Mouse (Mus musculus) left cerebral cortex, adult 8-10 months (tissue): Measurements from ENCODE around the gene Taz. TPM values are rescaled to one million over a fixed set of nuclear protein-coding genes. Genes with fewer than 3 reads are reported as not detected.

Source experiments
- DNase-seq, 2 experiments: peaks; one replicate each; pipeline ENCODE4 v3.0.0; 2022; ENCODE audit warnings: low spot score in 2 of 2
- total RNA-seq, 4 experiments: library from RNA; stranded (reverse); gene quantifications; 2 replicates each; pipeline ENCODE4 v1.2.4; 2022

The Taz gene
- total RNA-seq = 10 to 100 TPM; 60.9 to 67.1 (median 63.8) TPM

GRCm38 (mm10) chrX:74281732-74282394, at the start of gene Taz, which contains the start of gene Dnase1l1:
Gene Taz, plus strand, starts transcription at chrX:74281912.
Gene Dnase1l1, minus strand, starts transcription at chrX:74282337.
- peak in 1 of 2 experiments; percentile 75 for DNase-seq

- no peak for DNase-seq
These were observed 48.5 kb upstream of the Taz start for GRCm38 (mm10) chrX:74233196-74233595.

DNA sequence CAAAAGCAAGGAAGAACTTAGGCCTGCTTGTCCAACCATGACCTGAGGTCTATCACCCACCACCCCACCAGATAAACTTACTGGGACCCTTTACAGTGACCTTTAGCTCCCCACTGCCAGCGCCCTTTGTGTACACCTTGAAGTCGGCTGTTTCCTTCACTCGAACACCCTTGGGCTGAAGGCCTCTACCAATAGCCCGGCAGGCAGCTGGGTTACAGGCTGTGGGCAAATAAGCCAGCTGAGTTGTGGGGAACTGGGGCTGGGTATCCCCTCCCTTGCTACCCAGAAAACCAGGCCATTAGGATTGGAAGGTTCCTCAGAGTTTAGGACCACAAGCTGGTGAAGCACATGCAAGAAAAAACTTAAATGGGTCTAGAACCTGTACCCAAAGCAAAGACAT, 41.4 kb upstream of the Taz start:
- DNase-seq = no peak

DNA sequence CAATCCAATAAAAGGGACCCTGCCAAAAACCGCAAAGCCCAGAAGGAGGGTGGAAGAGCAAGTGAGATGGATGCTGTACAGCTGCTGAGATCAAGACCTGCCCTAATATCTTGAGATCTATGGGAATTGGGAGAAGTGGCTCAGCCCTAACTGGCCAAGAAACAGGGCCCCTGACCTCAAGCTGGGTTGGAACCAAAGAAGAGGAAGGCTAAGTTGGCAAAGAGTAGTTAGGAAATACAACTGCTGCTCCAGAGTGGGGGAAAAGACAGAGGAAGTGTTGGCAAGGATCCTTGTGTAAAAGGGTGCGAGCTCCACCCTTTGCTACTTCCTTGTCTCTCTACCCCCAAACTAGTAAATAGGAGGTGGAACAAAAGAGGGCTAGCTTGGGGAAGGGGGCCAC, 38.3 kb upstream of the Taz start:
- no peak for DNase-seq

GRCm38 (mm10) chrX:74243807-74244206, 37.9 kb upstream of the Taz start:
- no peak for DNase-seq

GRCm38 (mm10) chrX:74244614-74245083, 37.1 kb upstream of the Taz start:
- DNase-seq = no peak

DNA sequence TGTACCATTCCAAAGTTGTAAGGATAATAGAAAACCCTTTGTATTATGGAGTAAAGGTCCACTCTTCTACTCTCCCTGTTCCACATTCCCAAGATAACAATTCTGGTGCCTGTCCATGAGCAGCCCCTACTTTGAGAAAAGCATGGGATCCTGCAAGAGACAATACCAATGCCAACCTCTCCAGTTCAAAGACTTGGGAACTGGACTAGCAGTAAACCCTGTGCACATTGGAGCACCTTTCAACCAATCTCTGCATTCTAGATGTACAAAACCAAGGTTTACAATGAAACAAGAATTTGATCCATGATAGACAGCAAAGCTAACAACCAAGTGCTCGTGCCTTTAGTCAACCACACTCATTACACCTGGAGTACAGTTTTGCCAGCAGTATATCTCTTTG, 36.6 kb upstream of the Taz start:
- no peak for DNase-seq

GRCm38 (mm10) chrX:74245687-74246086, 36.0 kb upstream of the Taz start:
- DNase-seq = peak; percentile 23 to 67

- DNase-seq = peak; percentile 75 to 87
These were observed 35.5 kb upstream of the Taz start for GRCm38 (mm10) chrX:74246213-74246681.

GRCm38 (mm10) chrX:74246693-74247092, 35.0 kb upstream of the Taz start:
- DNase-seq = no peak

DNA sequence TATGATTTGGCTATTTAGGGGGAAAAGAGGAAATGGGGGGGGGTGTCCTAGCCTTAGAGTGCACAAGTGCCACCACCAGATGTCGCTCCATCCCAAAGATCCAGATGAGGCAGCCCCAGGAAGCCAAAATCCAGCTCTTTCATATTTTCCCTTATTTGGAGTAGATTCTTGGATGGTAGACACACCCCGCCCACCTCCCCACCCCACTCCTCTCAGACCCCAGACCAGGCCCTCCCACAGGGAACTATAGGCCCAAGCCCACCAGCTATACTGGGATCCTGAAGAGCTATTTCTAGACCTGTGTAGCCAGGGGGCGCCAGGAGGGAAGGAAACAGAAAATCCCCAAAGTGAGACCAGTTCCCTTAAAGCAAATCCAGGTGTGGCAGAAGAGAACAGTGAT, 33.1 kb upstream of the Taz start:
- DNase-seq = no peak

DNA sequence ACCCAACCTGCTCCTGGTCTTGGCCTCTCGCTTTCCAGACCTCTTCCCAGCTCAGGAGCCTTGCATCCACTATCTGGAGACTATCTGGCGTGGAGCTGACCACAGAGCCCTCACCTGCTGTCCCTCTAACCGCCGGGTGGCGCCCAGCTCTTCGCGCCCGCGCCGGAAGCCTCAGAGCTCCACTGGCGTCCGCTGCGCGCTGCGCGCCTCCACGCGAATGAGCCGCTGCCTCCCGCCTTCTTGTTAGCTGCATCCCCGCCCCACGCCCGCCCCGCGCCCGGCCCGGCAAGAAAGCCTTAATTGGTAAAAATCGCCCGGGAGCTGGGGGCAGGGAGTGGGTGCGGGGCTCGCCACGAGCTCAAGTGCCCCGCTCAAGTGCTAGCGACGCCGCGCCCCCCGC, 32.1 kb upstream of the Taz start, which contains the start of gene Flna:
Gene Flna (minus strand): TSS at position 206 of the 400 bp plus-strand sequence.
- DNase-seq = peak; percentile 36 to 54

DNA sequence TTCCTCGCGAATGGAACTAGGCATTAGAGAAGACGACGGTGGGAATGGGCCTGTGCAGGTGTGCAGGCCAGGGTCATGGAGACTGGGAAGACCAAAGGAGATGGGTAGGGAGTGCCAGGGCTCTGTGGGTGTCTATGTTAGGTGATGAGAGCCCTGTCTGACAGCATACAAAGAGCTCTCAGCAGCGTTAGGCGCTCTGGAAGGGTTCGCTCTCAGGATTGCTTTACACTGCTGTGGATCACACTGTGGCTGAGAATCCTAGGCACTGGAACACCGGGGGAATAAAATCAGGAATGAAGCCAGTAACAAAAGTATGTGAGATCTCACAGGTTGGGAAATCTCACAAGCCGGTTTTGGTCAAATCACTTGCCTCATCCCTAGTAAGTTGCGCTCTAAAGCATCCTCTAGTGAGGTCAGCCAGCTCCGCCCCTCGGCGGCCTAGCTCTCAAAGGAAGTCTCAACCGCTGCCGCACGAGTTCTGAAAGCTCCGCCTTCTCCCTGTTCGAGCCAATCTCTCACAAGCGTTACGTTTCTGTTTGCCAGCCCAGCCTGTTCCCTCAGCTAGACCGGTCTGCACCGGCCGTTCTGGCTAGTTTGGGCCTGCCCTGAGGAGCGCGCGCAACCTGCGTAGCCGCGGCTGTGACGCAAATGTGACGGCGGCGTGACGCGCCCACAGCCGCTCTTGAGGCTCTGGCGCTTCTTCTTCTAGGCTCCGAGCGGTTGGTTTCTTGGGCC, 27.4 kb upstream of the Taz start, which contains the start of gene Emd:
Gene Emd (plus strand): TSS at position 535 of the 735 bp plus-strand sequence.
- DNase-seq = peak; percentile 66 to 92

DNA sequence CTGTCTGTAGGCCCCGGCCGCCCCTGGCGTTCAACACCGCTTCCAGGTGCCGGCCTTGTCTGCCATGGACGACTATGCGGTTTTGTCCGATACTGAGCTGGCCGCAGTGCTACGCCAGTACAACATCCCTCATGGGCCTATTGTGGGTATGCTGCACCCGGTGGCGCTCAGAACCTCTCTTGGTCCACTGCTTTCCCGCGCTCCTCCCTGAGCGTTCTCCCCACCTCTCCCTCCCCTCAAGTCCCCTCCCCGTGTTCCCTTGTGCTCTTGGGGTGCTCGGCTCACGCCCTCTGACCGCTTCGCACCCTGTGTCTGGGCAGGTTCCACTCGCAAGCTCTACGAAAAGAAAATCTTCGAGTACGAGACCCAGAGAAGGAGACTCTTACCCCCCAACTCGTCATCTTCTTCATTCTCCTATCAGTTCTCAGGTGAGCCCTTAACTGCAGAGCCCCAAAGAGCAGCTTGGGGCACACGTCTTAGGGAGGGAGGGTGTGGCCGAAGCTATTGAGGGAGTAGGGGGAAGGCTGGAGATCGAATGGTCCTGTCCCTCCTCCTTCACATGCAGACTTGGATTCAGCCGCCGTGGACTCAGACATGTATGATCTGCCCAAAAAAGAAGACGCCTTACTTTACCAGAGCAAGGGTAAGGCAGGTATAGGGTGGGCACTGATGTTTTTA, 26.7 kb upstream of the Taz start:
- DNase-seq = no peak

GRCm38 (mm10) chrX:74257746-74258145, 24.0 kb upstream of the Taz start:
- DNase-seq = no peak

DNA sequence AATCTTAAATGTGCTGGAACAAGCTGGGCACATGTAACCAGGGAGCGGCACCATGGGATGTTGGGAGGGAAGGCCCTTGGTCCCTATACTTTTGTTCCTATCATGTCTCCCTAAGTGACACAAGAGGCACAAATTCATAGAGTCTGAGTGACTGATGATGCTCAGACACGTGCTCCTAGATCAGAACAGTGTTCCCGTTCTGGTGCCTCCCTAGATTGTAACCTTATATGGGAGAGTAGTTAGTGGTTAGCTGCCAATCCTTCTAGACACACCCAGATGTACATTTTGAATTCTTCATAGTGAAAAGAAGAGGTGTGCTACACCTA, 12.0 kb upstream of the Taz start:
- no peak for DNase-seq

DNA sequence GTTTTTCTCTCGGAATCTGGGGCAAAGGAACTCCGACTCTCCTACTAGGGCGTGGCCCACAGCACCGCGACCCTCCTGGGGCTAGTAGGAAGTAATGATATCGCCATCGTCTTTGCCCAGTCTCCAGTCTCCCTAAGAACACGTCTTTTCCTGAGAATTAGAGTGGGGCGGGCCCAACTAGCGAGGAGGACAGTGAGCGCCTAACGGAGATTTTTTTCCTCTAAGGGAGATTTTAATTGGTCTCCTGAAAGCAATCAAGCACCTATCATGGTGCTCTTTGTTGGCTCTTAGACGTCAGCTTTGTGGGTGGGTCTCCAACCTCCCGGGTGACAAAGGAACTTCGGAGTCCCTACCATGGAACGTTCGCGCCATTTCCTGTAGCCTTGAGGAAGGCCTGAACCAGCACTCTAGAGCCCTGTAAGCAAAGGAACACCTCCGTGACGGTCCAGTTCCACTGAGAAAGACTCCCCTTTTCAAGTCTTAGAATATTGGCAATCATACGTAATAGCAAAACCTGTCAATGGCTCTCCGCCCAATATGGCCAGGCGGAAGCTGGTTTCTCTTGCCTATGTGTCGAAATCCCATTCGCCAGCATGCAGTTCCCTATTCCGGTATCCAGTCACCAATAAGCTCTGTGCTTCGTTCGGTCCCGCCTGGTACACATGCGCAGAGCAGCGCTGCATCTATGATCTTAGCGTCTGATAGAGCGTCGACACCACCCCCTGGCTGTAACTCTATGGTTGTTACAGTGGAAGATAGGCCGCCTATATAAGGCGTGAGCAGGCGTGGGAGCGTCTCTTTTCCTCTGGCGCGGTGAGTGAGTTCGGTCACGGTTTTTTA, 11.4 kb upstream of the Taz start, which contains the start of gene Rpl10:
Gene Rpl10 (plus strand): TSS at position 751 of the 840 bp plus-strand sequence.
- peak; percentile 68 to 95 for DNase-seq

DNA sequence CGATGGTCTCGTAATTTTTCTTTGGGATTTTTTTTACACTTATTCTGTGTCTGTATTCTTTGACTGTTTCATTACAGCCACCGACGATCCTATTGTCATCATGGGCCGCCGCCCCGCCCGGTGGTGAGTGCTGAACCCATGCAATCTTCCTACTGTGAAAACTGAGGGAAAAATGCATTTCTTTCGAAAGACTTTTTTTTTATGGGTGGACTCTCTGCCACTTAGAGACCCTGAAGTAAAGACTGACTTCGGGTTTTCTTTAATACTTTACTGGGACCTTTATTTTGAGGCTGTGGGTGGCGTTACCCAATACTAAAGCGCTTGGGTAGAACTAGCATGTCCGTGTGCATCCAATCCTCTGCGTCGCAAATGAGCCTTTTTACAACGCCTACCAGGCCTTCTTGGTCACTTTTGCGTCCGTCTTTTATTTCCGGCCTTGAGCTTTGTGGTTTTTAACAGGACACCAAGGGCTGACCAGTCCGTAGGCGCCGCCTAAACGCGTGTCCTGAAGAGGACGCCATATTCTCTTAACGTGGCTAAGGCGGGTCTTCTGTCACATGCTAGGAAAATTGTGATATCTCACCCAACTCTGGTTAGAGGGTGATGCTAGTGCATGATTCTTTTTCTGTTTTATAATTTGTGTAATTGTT, 10.7 kb upstream of the Taz start:
- peak in 1 of 2 experiments; percentile 12 for DNase-seq

GRCm38 (mm10) chrX:74273422-74274322, 8.0 kb upstream of the Taz start:
- DNase-seq = no peak
